Mouse (Mus musculus) regulatory T cell (primary cell): ENCODE measurements around the gene Ankrd36.
"Not testable (repeated sequence)": the region's sequence is repeated elsewhere in the genome, so short reads cannot be mapped to it uniquely, and the experiment has no call there.

Experiments used
- in situ Hi-C: fragments of 300-600 bp; cut with MboI, MseI; formaldehyde crosslinking; loops from one replicate; pipeline ENCODE4 v1.15.1; 2025; ENCODE audit warnings: high pct_unique_total_duplicates

Ankrd36 gene

GRCm38 (mm10) chr11:5569474-5569873, at the start of gene Ankrd36:
Gene Ankrd36, plus strand, starts transcription at chr11:5569684.
- in situ Hi-C loops: no loop called here

GRCm38 (mm10) chr11:5520412-5521265, 48.8 kb upstream of the Ankrd36 start, which contains the start of gene Xbp1:
Gene Xbp1, plus strand, starts transcription at chr11:5520659.
- in situ Hi-C loops: no loop called here

- in situ Hi-C loops: no loop called here
These were observed 48.3 kb upstream of the Ankrd36 start for GRCm38 (mm10) chr11:5521266-5521515.

GRCm38 (mm10) chr11:5521516-5522291, 47.8 kb upstream of the Ankrd36 start:
- in situ Hi-C loops: no loop called here

- in situ Hi-C loops: no loop called here
These were observed 46.6 kb upstream of the Ankrd36 start for GRCm38 (mm10) chr11:5522798-5523415.

- in situ Hi-C loops: no loop called here
These were observed 44.1 kb upstream of the Ankrd36 start for GRCm38 (mm10) chr11:5525418-5525817.

- in situ Hi-C loops: no loop called here
These were observed 42.7 kb upstream of the Ankrd36 start for GRCm38 (mm10) chr11:5526573-5527439.

GRCm38 (mm10) chr11:5527865-5528523, 41.5 kb upstream of the Ankrd36 start:
- in situ Hi-C loops: no loop called here

- in situ Hi-C loops: no loop called here
These were observed 40.6 kb upstream of the Ankrd36 start for GRCm38 (mm10) chr11:5528841-5529240.

- in situ Hi-C loops: no loop called here
These were observed 39.3 kb upstream of the Ankrd36 start for GRCm38 (mm10) chr11:5530172-5530571.

- in situ Hi-C loops: no loop called here
These were observed 38.8 kb upstream of the Ankrd36 start for GRCm38 (mm10) chr11:5530717-5531116.

GRCm38 (mm10) chr11:5533108-5533507, 36.4 kb upstream of the Ankrd36 start:
- in situ Hi-C loops: no loop called here

GRCm38 (mm10) chr11:5537454-5537853, 32.0 kb upstream of the Ankrd36 start:
- in situ Hi-C loops: not testable (repeated sequence)

GRCm38 (mm10) chr11:5540331-5540730, 29.2 kb upstream of the Ankrd36 start:
- in situ Hi-C loops: no loop called here

- in situ Hi-C loops: no loop called here
These were observed 28.2 kb upstream of the Ankrd36 start for GRCm38 (mm10) chr11:5541230-5541798.

GRCm38 (mm10) chr11:5541799-5542481, 27.5 kb upstream of the Ankrd36 start, which contains the start of gene Ccdc117:
Gene Ccdc117, minus strand, starts transcription at chr11:5542187.
- in situ Hi-C loops: no loop called here

- in situ Hi-C loops: no loop called here
These were observed 26.9 kb upstream of the Ankrd36 start for GRCm38 (mm10) chr11:5542482-5543185.

GRCm38 (mm10) chr11:5543281-5543680, 26.2 kb upstream of the Ankrd36 start:
- in situ Hi-C loops: no loop called here

GRCm38 (mm10) chr11:5544709-5545108, 24.8 kb upstream of the Ankrd36 start:
- in situ Hi-C loops: not testable (repeated sequence)
